Mouse (Mus musculus) induced T-regulatory cell, adult 2 months (primary cell): ENCODE results near the gene Cbx1.
"Not testable (repeated sequence)": the region's sequence is repeated elsewhere in the genome, so short reads cannot be mapped to it uniquely, and the experiment has no call there.

ENCODE experiments used
- DNase-seq: peaks from one replicate; pipeline ENCODE4 v3.0.0-alpha.2; 2012; ENCODE audit warnings: low read depth

The Cbx1 gene

GRCm38 (mm10) chr11:96839428-96839827 is 50.5 kb downstream of the Cbx1 start:
- no peak for DNase-seq

GRCm38 (mm10) chr11:96839877-96840276 is 51.0 kb downstream of the Cbx1 start:
- no peak for DNase-seq

GRCm38 (mm10) chr11:96840290-96840689 is 51.4 kb downstream of the Cbx1 start:
- no peak for DNase-seq

- DNase-seq: no peak
Observed at GRCm38 (mm10) chr11:96843627-96844026, 54.7 kb downstream of the Cbx1 start.

GRCm38 (mm10) chr11:96847240-96847639 is 58.3 kb downstream of the Cbx1 start:
- DNase-seq: no peak

- no peak for DNase-seq
Observed at GRCm38 (mm10) chr11:96848694-96849093, 59.8 kb downstream of the Cbx1 start.

- DNase-seq: not testable (repeated sequence)
Observed at GRCm38 (mm10) chr11:96849145-96849544, 60.2 kb downstream of the Cbx1 start.

GRCm38 (mm10) chr11:96849681-96850467 is 60.9 kb downstream of the Cbx1 start, which contains the start of gene Copz2:
Copz2 (plus strand) TSS chr11:96849870.
- no peak for DNase-seq

GRCm38 (mm10) chr11:96857446-96857845 is 68.5 kb downstream of the Cbx1 start:
- DNase-seq: no peak
